Mouse (Mus musculus): ENCODE results near the gene Olfr483. TPM values are rescaled to one million over a fixed set of nuclear protein-coding genes. Genes with fewer than 3 reads are reported as not detected.

Gene Olfr483
- not detected in 2 replicates for polyA plus RNA-seq (2015; fragmentation: Nextera tagmentation; extraction: Ambion mirVana)

DNA sequence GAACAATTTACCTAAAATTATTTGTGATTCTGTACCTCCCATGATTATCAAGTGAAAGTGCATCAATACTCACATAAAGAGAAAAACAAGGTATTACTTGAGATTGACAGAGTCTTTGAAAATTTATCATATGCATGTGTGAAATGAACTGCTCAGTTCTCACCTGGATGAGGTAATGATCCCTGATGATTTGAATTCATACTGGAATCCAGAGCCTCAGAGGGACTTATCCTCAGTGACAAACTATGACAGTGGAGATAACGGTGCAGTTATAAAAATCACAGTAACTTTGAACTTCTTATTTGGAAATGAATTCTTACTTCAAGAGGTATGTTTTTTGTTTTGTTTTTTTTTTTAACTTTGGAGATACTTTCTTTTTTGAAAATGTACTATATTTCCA is at the start of gene Olfr483:
Gene Olfr483 (plus strand): TSS at position 301 of the 400 bp plus-strand sequence.
- H3K36me3 ChIP-seq (ENCODE audit: control insufficient read depth, insufficient read depth, low read length), result no peaks in the 10 kb centered on the region
- H3K4me2 ChIP-seq (ENCODE audit: low read depth, low read length), result no peak within 1 kb of the TSS
- H3K27me3 ChIP-seq (ENCODE audit: control insufficient read depth, insufficient read depth, low read length), result no peaks in the 10 kb centered on the region
- no peak within 1 kb of the TSS for H3K27ac ChIP-seq (ENCODE audit: low read length)
- no peak for ATAC-seq (ENCODE audit: insufficient read depth, low FRiP score)
- H3K9me3 ChIP-seq (replicated peaks; ENCODE audit: control insufficient read depth, low read length), result no peaks in the 10 kb centered on the region
- WGBS, result 73% methylated on average over 1 of the region's 1 CpGs
- no peaks in the 10 kb centered on the region for H3K4me1 ChIP-seq (ENCODE audit: control insufficient read depth, insufficient read depth, low read length)
- no peak within 1 kb of the TSS for H3K9ac ChIP-seq (ENCODE audit: low read length)
- H3K4me3 ChIP-seq (replicated peaks; ENCODE audit: low read length), result no peak within 1 kb of the TSS

GRCm38 (mm10) chr7:108067246-108067645 is 33.4 kb upstream of the Olfr483 start, which contains the start of gene Olfr480:
Olfr480 (minus strand) TSS chr7:108067346.
- no peaks in the 10 kb centered on the region for H3K4me1 ChIP-seq (ENCODE audit: control insufficient read depth, insufficient read depth, low read length)
- no peaks in the 10 kb centered on the region for H3K27me3 ChIP-seq (ENCODE audit: control insufficient read depth, insufficient read depth, low read length)
- H3K9ac ChIP-seq (ENCODE audit: low read length), result no peak within 1 kb of the TSS
- ATAC-seq (ENCODE audit: insufficient read depth, low FRiP score), result no peak
- no peaks in the 10 kb centered on the region for H3K36me3 ChIP-seq (ENCODE audit: control insufficient read depth, insufficient read depth, low read length)
- 69% methylated on average over 1 of the region's 1 CpGs for WGBS
- H3K9me3 ChIP-seq (replicated peaks; ENCODE audit: control insufficient read depth, low read length), result no peaks in the 10 kb centered on the region
- no peak within 1 kb of the TSS for H3K4me2 ChIP-seq (ENCODE audit: low read depth, low read length)
- H3K4me3 ChIP-seq (replicated peaks; ENCODE audit: low read length), result no peak within 1 kb of the TSS
- no peak within 1 kb of the TSS for H3K27ac ChIP-seq (ENCODE audit: low read length)

DNA sequence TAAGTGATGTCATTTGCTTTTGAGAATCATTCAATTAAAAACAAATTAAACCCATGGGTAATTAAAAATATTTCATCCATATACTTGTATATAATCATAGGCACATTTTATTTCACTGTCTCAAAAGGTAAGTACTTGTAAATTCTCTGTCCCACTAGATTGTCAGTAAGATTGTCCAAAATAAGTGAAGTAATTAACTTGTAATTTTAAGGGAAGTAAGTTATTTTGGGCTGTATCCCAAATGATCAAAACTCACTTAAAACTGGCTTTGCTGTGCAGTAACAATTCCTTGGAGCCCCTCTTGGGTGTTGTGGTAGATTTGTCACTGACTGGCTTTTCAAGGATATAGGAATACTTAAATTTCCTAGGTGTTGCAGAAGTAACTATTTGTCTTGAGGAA is 21.1 kb upstream of the Olfr483 start, which contains the start of gene Olfr481:
Gene Olfr481 (plus strand): TSS at position 301 of the 400 bp plus-strand sequence.
- Histone ChIP-seq H3K27ac (ENCODE audit: low read length) (no peak within 1 kb of the TSS), H3K4me3 (replicated peaks; ENCODE audit: low read length) (no peak within 1 kb of the TSS), H3K9me3 (replicated peaks; ENCODE audit: control insufficient read depth, low read length) (no peaks in the 10 kb centered on the region), H3K4me1 (ENCODE audit: control insufficient read depth, insufficient read depth, low read length) (no peaks in the 10 kb centered on the region), H3K27me3 (ENCODE audit: control insufficient read depth, insufficient read depth, low read length) (no peaks in the 10 kb centered on the region), H3K9ac (ENCODE audit: low read length) (no peak within 1 kb of the TSS), H3K36me3 (ENCODE audit: control insufficient read depth, insufficient read depth, low read length) (no peaks in the 10 kb centered on the region), H3K4me2 (ENCODE audit: low read depth, low read length) (no peak within 1 kb of the TSS)
- no peak for ATAC-seq (ENCODE audit: insufficient read depth, low FRiP score)

- ATAC-seq (ENCODE audit: insufficient read depth, low FRiP score), result no peak
- Histone ChIP-seq H3K27me3 (ENCODE audit: control insufficient read depth, insufficient read depth, low read length) (no peaks in the 10 kb centered on the region), H3K27ac (ENCODE audit: low read length) (no peak within 1 kb of the TSS), H3K4me3 (replicated peaks; ENCODE audit: low read length) (no peak within 1 kb of the TSS), H3K9me3 (replicated peaks; ENCODE audit: control insufficient read depth, low read length) (no peaks in the 10 kb centered on the region), H3K4me2 (ENCODE audit: low read depth, low read length) (no peak within 1 kb of the TSS), H3K9ac (ENCODE audit: low read length) (no peak within 1 kb of the TSS), H3K36me3 (ENCODE audit: control insufficient read depth, insufficient read depth, low read length) (no peaks in the 10 kb centered on the region), H3K4me1 (ENCODE audit: control insufficient read depth, insufficient read depth, low read length) (no peaks in the 10 kb centered on the region)
- 60% methylated on average over 1 of the region's 1 CpGs for WGBS
Measured at GRCm38 (mm10) chr7:108097486-108097885, 3.2 kb upstream of the Olfr483 start, which contains the start of gene Olfr482. Olfr482 (minus strand) TSS chr7:108097586.

GRCm38 (mm10) chr7:108120681-108121080 is 20.0 kb downstream of the Olfr483 start:
- Histone ChIP-seq H3K27me3 (ENCODE audit: control insufficient read depth, insufficient read depth, low read length) (no peaks in the 10 kb centered on the region), H3K36me3 (ENCODE audit: control insufficient read depth, insufficient read depth, low read length) (no peaks in the 10 kb centered on the region), H3K27ac (ENCODE audit: low read length) (no peak overlapping the region), H3K4me3 (replicated peaks; ENCODE audit: low read length) (no peak overlapping the region), H3K4me1 (ENCODE audit: control insufficient read depth, insufficient read depth, low read length) (no peaks in the 10 kb centered on the region), H3K4me2 (ENCODE audit: low read depth, low read length) (no peak overlapping the region), H3K9me3 (replicated peaks; ENCODE audit: control insufficient read depth, low read length) (no peaks in the 10 kb centered on the region), H3K9ac (ENCODE audit: low read length) (no peak overlapping the region)
- 13% methylated on average over 1 of the region's 1 CpGs for WGBS
- no peak for ATAC-seq (ENCODE audit: insufficient read depth, low FRiP score)

- 61% methylated on average over 1 of the region's 1 CpGs for WGBS
- Histone ChIP-seq H3K4me2 (ENCODE audit: low read depth, low read length) (no peak overlapping the region), H3K36me3 (ENCODE audit: control insufficient read depth, insufficient read depth, low read length) (no peaks in the 10 kb centered on the region), H3K27me3 (ENCODE audit: control insufficient read depth, insufficient read depth, low read length) (no peaks in the 10 kb centered on the region), H3K27ac (ENCODE audit: low read length) (no peak overlapping the region), H3K9me3 (replicated peaks; ENCODE audit: control insufficient read depth, low read length) (no peaks in the 10 kb centered on the region), H3K9ac (ENCODE audit: low read length) (no peak overlapping the region), H3K4me1 (ENCODE audit: control insufficient read depth, insufficient read depth, low read length) (no peaks in the 10 kb centered on the region), H3K4me3 (replicated peaks; ENCODE audit: low read length) (no peak overlapping the region)
- no peak for ATAC-seq (ENCODE audit: insufficient read depth, low FRiP score)
Measured at GRCm38 (mm10) chr7:108121416-108121815, 20.8 kb downstream of the Olfr483 start.

- Histone ChIP-seq H3K4me2 (ENCODE audit: low read depth, low read length) (no peak within 1 kb of the TSS), H3K4me3 (replicated peaks; ENCODE audit: low read length) (no peak within 1 kb of the TSS), H3K9ac (ENCODE audit: low read length) (no peak within 1 kb of the TSS), H3K27ac (ENCODE audit: low read length) (no peak within 1 kb of the TSS), H3K4me1 (ENCODE audit: control insufficient read depth, insufficient read depth, low read length) (no peaks in the 10 kb centered on the region), H3K36me3 (ENCODE audit: control insufficient read depth, insufficient read depth, low read length) (no peaks in the 10 kb centered on the region), H3K9me3 (replicated peaks; ENCODE audit: control insufficient read depth, low read length) (0 out of 2 replicates have a peak, but pooled peaks cover under 1% of the 10 kb centered on the region), H3K27me3 (ENCODE audit: control insufficient read depth, insufficient read depth, low read length) (no peaks in the 10 kb centered on the region)
- no peak for ATAC-seq (ENCODE audit: insufficient read depth, low FRiP score)
Measured at GRCm38 (mm10) chr7:108127349-108127748, 26.7 kb downstream of the Olfr483 start, which contains the start of gene Olfr484. Olfr484 (minus strand) TSS chr7:108127449.

Other genes starting within 250 kb of the Olfr483 start
- not detected in 2 replicates for gene Olfr472, start 202.9 kb upstream of the Olfr483 start, polyA plus RNA-seq (2015; fragmentation: Nextera tagmentation; extraction: Ambion mirVana)
- gene Olfr473, start 170.4 kb upstream of the Olfr483 start, polyA plus RNA-seq (2015; fragmentation: Nextera tagmentation; extraction: Ambion mirVana), result not detected in 2 replicates
- gene Olfr474, start 146.2 kb upstream of the Olfr483 start, polyA plus RNA-seq (2015; fragmentation: Nextera tagmentation; extraction: Ambion mirVana), result not detected in 2 replicates
- not detected in 2 replicates for gene Olfr476, start 136.0 kb upstream of the Olfr483 start, polyA plus RNA-seq (2015; fragmentation: Nextera tagmentation; extraction: Ambion mirVana)
- not detected in 2 replicates for gene Olfr477, start 114.2 kb upstream of the Olfr483 start, polyA plus RNA-seq (2015; fragmentation: Nextera tagmentation; extraction: Ambion mirVana)
- not detected in 2 replicates for gene Olfr478, start 66.9 kb upstream of the Olfr483 start, polyA plus RNA-seq (2015; fragmentation: Nextera tagmentation; extraction: Ambion mirVana)
- gene Olfr479, start 50.2 kb upstream of the Olfr483 start, polyA plus RNA-seq (2015; fragmentation: Nextera tagmentation; extraction: Ambion mirVana), result not detected in 2 replicates
- not detected in 2 replicates for gene Olfr480, start 33.5 kb upstream of the Olfr483 start, polyA plus RNA-seq (2015; fragmentation: Nextera tagmentation; extraction: Ambion mirVana)
- not detected in 2 replicates for gene Olfr481, start 21.0 kb upstream of the Olfr483 start, polyA plus RNA-seq (2015; fragmentation: Nextera tagmentation; extraction: Ambion mirVana)
- 0.18 and 0.24 TPM in 2 replicates for gene Olfr482, start 3.3 kb upstream of the Olfr483 start, polyA plus RNA-seq (2015; fragmentation: Nextera tagmentation; extraction: Ambion mirVana)
- not detected in 2 replicates for gene Olfr484, start 26.6 kb downstream of the Olfr483 start, polyA plus RNA-seq (2015; fragmentation: Nextera tagmentation; extraction: Ambion mirVana)
- gene Olfr485, start 59.0 kb downstream of the Olfr483 start, polyA plus RNA-seq (2015; fragmentation: Nextera tagmentation; extraction: Ambion mirVana), result not detected in 2 replicates
- not detected in 2 replicates for gene Olfr486, start 71.9 kb downstream of the Olfr483 start, polyA plus RNA-seq (2015; fragmentation: Nextera tagmentation; extraction: Ambion mirVana)
- not detected in 2 replicates for gene Olfr487, start 113.8 kb downstream of the Olfr483 start, polyA plus RNA-seq (2015; fragmentation: Nextera tagmentation; extraction: Ambion mirVana)
- gene Olfr488, start 157.5 kb downstream of the Olfr483 start, polyA plus RNA-seq (2015; fragmentation: Nextera tagmentation; extraction: Ambion mirVana), result not detected in 2 replicates
- not detected in 2 replicates for gene Olfr490, start 188.1 kb downstream of the Olfr483 start, polyA plus RNA-seq (2015; fragmentation: Nextera tagmentation; extraction: Ambion mirVana)
- gene Olfr491, start 212.6 kb downstream of the Olfr483 start, polyA plus RNA-seq (2015; fragmentation: Nextera tagmentation; extraction: Ambion mirVana), result not detected in 2 replicates
- not detected in 2 replicates for gene Olfr492, start 222.8 kb downstream of the Olfr483 start, polyA plus RNA-seq (2015; fragmentation: Nextera tagmentation; extraction: Ambion mirVana)
- not detected in 2 replicates for gene Olfr493, start 246.1 kb downstream of the Olfr483 start, polyA plus RNA-seq (2015; fragmentation: Nextera tagmentation; extraction: Ambion mirVana)